In the genomic region with DNA sequence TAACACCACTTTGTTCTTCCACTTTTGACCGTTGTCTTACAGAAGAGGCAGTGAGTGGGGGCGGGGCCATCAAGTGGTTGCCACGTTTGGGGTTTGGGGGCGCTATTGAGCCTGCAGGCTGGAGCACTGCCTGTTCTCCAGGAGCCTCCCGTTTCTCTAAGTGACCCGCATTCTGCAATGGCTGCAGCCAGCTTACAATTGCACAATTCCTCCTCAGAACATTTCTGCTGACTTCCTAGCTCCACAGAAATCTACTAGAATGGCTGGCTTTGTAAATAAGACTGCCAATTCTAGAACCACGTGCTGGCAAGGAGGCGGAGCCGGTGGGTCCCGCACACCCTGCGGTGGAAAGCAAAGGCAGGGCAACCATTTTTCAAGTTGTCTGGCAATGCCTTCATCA, we compare ENCODE assay signal across 7 mouse cellular contexts. TPM values are rescaled to one million over a fixed set of nuclear protein-coding genes. Genes with fewer than 3 reads are reported as not detected.
DNase-seq lines count a peak whose midpoint lies in the region; ATAC-seq lines count a peak whose summit lies in the region.

No protein-coding gene starts in this region.

- peak; percentile 12 to 44 for DNase-seq in urinary bladder, adult 18-20 months (ENCODE audit: low spot score in 2 of 2)
- DNase-seq in urinary bladder, postnatal 10 days (ENCODE audit: low spot score): no peak
- peak; percentile 36 for DNase-seq in heart, postnatal 25 days (ENCODE audit: low spot score)
- peak; percentile 65 to 66 for DNase-seq in layer of hippocampus, postnatal 10 days (ENCODE audit: low spot score in 2 of 2)
- DNase-seq in thymus, postnatal 36 days: peak; percentile 28

- H3K4me3 ChIP-seq in brown adipose tissue, adult 24 weeks (ENCODE audit: insufficient read depth, low read depth, low read length): no peak overlapping the region

- peak; percentile 62 for ATAC-seq in monocyte, adult 5-6 weeks (replicated peaks; ENCODE audit: insufficient number of reproducible peaks, low FRiP score, low TSS enrichment, poor library complexity, severe bottlenecking)

- H3K27ac ChIP-seq in brown adipose tissue, adult 24 weeks (replicated peaks; ENCODE audit: low read depth, low read length): 0 out of 2 replicates have a peak overlapping the region, but pooled peaks have one; percentile 14

- H3K4me1 ChIP-seq in brown adipose tissue, adult 24 weeks (ENCODE audit: control insufficient read depth, insufficient read depth, insufficient read length, low read length): peaks cover 2% of the 10 kb centered on the region

- intact Hi-C loops in heart, postnatal 25 days (cut with DNase I): no loop called here

RNA-seq across cellular contexts. Expression of gene Nlrp3, which starts 3.0 kb away (rescaled TPM):
- polyA plus RNA-seq in brown adipose tissue, adult 24 weeks (2012; ENCODE audit: insufficient read depth, insufficient read length, missing spikeins): 0.38 TPM in 1 of 2 replicates, not detected in the other
- under 1 TPM; 0.44 to 0.59 TPM for total RNA-seq in heart, postnatal 25 days (2021)
- 1 to 10 TPM; 1.0 TPM for total RNA-seq in layer of hippocampus, postnatal 10 days (2021)
- 35.2 to 49.8 TPM (median 49.4 TPM) in 3 replicates for total RNA-seq in monocyte, adult 5-6 weeks (2017)

RNA-seq across cellular contexts. Expression of gene Zkscan17, which starts 11.8 kb away (rescaled TPM):
- polyA plus RNA-seq in brown adipose tissue, adult 24 weeks (2012; ENCODE audit: insufficient read depth, insufficient read length, missing spikeins): 3.1 and 3.9 TPM in 2 replicates
- 10 to 100 TPM; 14.4 to 18.2 TPM for total RNA-seq in heart, postnatal 25 days (2021)
- 10 to 100 TPM; 13.1 to 15.1 TPM for total RNA-seq in layer of hippocampus, postnatal 10 days (2021)
- 8.6 to 18.8 TPM (median 11.6 TPM) in 3 replicates for total RNA-seq in monocyte, adult 5-6 weeks (2017)

RNA-seq across cellular contexts. Expression of gene Olfr222, which starts 37.6 kb away (rescaled TPM):
- polyA plus RNA-seq in brown adipose tissue, adult 24 weeks (2012; ENCODE audit: insufficient read depth, insufficient read length, missing spikeins): not detected in 2 replicates
- not detected for total RNA-seq in heart, postnatal 25 days (2021)
- not detected for total RNA-seq in layer of hippocampus, postnatal 10 days (2021)
- total RNA-seq in monocyte, adult 5-6 weeks (2017): not detected in 3 replicates

RNA-seq across cellular contexts. Expression of gene Olfr223, which starts 54.7 kb away (rescaled TPM):
- not detected in 2 replicates for polyA plus RNA-seq in brown adipose tissue, adult 24 weeks (2012; ENCODE audit: insufficient read depth, insufficient read length, missing spikeins)
- not detected for total RNA-seq in heart, postnatal 25 days (2021)
- not detected for total RNA-seq in layer of hippocampus, postnatal 10 days (2021)
- total RNA-seq in monocyte, adult 5-6 weeks (2017): not detected in 3 replicates

Comparison
In these comparisons a context has a peak if more than half of its experiments do, and no peak if none do; other contexts are left out.
1. RNA of gene Nlrp3, which starts 3.0 kb away (total RNA-seq): 35.2 to 49.8 TPM in monocyte, adult 5-6 weeks; 1.0 TPM in layer of hippocampus, postnatal 10 days and 0.44 to 0.59 TPM in heart, postnatal 25 days; every median in the first group is over 10 times any median in the second.